Comparison of ENCODE assay signal across 9 mouse cellular contexts in the genomic region with DNA sequence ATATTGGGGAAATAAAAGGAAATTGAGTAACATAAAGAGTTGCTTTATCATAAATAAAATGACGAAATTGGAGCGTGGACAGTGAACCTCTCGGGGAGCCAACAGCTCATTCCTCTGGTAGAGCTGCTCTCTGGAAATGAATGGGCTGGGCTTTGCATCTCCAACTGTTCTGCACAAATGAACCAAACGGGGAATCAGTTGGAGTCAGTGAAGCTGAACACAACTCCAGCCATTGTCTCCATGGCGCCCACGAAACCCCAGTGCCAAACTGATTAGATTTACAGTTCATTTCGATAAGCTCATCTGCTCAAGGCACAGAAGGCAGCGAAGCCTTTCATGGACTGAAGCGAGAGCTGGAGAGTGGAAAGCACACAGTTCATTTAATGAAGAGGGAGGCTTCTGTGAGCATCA. TPM values are rescaled to one million over a fixed set of nuclear protein-coding genes. Genes with fewer than 3 reads are reported as not detected.
A peak's percentile ranks its signal among the peaks of the same experiment; 100 is the strongest.
DNase-seq lines count a peak whose midpoint lies in the region; ATAC-seq lines count a peak whose summit lies in the region.
"Had no signal": no experiment of that assay in that cellular context is flagged by ENCODE, and none has a peak within 500 bp of the region (broad histone marks: within the 10 kb centered on the region; RNA-seq: fewer than 3 reads in every experiment).

No protein-coding gene starts in this region.

- intact Hi-C loops in left cerebral cortex, postnatal 10 days (cut with DNase I), result no loop called here

- no peaks in the 10 kb centered on the region for H3K27me3 ChIP-seq in hindbrain, embryonic 11.5 days (ENCODE audit: control insufficient read depth, insufficient read depth, low read length)
- H3K27me3 ChIP-seq: heart, embryonic 13.5 days had no signal

- H3K9me3 ChIP-seq in hindbrain, embryonic 11.5 days (ENCODE audit: control insufficient read depth, low read length), result no peaks in the 10 kb centered on the region
- H3K9me3 ChIP-seq: heart, embryonic 13.5 days had no signal

- H3K4me1 ChIP-seq in hindbrain, embryonic 11.5 days (replicated peaks; ENCODE audit: control insufficient read depth, insufficient read depth, low read length), result no peaks in the 10 kb centered on the region

- peak; percentile 34 for DNase-seq in right cerebral cortex, postnatal 4 days
- no peak for DNase-seq in right cerebral cortex, postnatal 36 days (ENCODE audit: low spot score in 2 of 2)
- DNase-seq in hindbrain, embryonic 11.5 days (ENCODE audit: low spot score), result peak; percentile 34
- DNase-seq in c-Kit-positive CD71-positive TER-119-positive erythroid progenitor cells, embryonic 14.5 days (ENCODE audit: low spot score), result no peak
- no peak for DNase-seq in ovary, postnatal 10 days (ENCODE audit: low spot score)
- no peak for DNase-seq in left cerebral cortex, postnatal 10 days (ENCODE audit: extremely low spot score in 1 of 2, low spot score in 2 of 2)
- DNase-seq: kidney, adult 18-20 months had no signal

- peak overlapping the region; percentile 19; the same call in 1 of the 2 replicates for H3K4me2 ChIP-seq in hindbrain, embryonic 11.5 days (replicated peaks; ENCODE audit: low read depth, low read length)
- H3K4me2 ChIP-seq: heart, embryonic 13.5 days had no signal

- ATAC-seq in hindbrain, embryonic 11.5 days (ENCODE audit: low FRiP score), result no peak
- 0 out of 2 replicates have a peak, but pooled peaks have one; percentile 10 for ATAC-seq in megakaryocyte progenitor cell, adult 5-6 weeks (replicated peaks; ENCODE audit: poor library complexity)

- H3K27ac ChIP-seq in hindbrain, embryonic 11.5 days (ENCODE audit: low read depth, low read length), result no peak overlapping the region
- H3K27ac ChIP-seq: heart, embryonic 13.5 days had no signal

- 33% methylated on average over 9 of the region's 9 CpGs for WGBS in hindbrain, embryonic 11.5 days

- no peaks in the 10 kb centered on the region for H3K36me3 ChIP-seq in hindbrain, embryonic 11.5 days (ENCODE audit: control insufficient read depth, insufficient read depth, low read length)
- H3K36me3 ChIP-seq: heart, embryonic 13.5 days had no signal

- H3K4me3 ChIP-seq in hindbrain, embryonic 11.5 days (ENCODE audit: low read depth, low read length), result no peak overlapping the region
- H3K4me3 ChIP-seq: heart, embryonic 13.5 days had no signal

- no peak overlapping the region for H3K9ac ChIP-seq in hindbrain, embryonic 11.5 days (ENCODE audit: low read depth, low read length)
- H3K9ac ChIP-seq: heart, embryonic 13.5 days had no signal

RNA-seq across cellular contexts. Expression of a gene that starts 29.8 kb away (rescaled TPM):
- polyA plus RNA-seq in hindbrain, embryonic 11.5 days (2014; fragmentation: Nextera tagmentation; extraction: Ambion mirVana), result 25.5 and 29.5 TPM in 2 replicates
- 41.8 and 50.9 TPM in 2 replicates for total RNA-seq in megakaryocyte progenitor cell, adult 5-6 weeks (2015)
- total RNA-seq in megakaryocyte progenitor cell, adult 5-6 weeks (2017), result 34.7 and 45.8 TPM in 2 replicates
- 10 to 100 TPM; 23.2 to 29.1 TPM for total RNA-seq in left cerebral cortex, postnatal 10 days (2021)

Comparison
In these comparisons a context has a peak if more than half of its experiments do, and no peak if none do; other contexts are left out.
1. DNase-seq: peak in right cerebral cortex, postnatal 4 days (single experiment) and hindbrain, embryonic 11.5 days (single experiment); none in right cerebral cortex, postnatal 36 days (0 of 2), c-Kit-positive CD71-positive TER-119-positive erythroid progenitor cells, embryonic 14.5 days (single experiment), ovary, postnatal 10 days (single experiment) and left cerebral cortex, postnatal 10 days (0 of 2).